Mouse (Mus musculus) frontal cortex, postnatal 10 days (tissue): ENCODE measurements around the gene Vmn1r23.
"Not testable (repeated sequence)": the region's sequence is repeated elsewhere in the genome, so short reads cannot be mapped to it uniquely, and the experiment has no call there.

ENCODE experiments used
- DNase-seq, 2 experiments: peaks; one replicate each; pipeline ENCODE4 v3.0.0; 2022; ENCODE audit warnings: low spot score in 2 of 2, mixed read lengths in 1 of 2

The Vmn1r23 gene

DNA sequence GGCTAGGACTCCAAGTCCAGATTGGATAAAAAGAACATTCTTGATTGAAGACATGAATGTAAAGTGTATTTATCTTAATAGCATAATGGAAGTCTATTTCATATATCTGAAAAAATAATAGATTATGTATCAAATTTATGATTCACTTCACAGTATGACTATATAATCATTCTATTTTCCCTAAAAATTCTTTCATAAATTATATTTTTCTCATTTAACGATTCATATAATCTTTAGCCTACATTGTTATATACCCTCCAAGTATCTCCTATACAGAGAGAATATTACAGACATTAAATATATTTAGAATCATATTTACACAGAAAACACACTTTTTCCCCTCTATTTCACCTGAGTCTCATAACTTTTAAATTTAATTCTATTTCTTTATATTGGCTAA, at the start of gene Vmn1r23:
TSS of gene Vmn1r23 (minus strand) at position 101 of the 400 bp plus-strand sequence.
- no peak for DNase-seq

DNA sequence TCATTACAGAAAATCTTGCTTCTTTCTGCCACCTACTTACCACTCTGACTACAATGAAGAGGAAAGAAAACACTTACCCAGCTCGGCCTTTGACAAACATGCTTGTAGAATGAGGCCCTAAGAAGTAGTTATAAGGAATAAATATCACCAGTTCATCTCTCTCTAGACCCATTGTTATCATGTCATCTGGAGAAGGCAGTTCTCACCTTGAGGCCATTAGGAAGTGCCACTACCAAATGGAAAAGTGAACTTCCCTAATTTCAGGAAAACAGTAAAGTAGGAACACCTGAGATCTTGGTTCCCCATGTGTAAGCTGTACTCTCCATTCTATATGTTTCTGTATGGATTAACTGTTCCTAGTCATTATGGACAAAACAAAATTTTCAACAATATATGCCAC, 34.8 kb upstream of the Vmn1r23 start, which contains the start of gene Vmn1r24:
TSS of gene Vmn1r24 (minus strand) at position 101 of the 400 bp plus-strand sequence.
- DNase-seq = not testable (repeated sequence)

DNA sequence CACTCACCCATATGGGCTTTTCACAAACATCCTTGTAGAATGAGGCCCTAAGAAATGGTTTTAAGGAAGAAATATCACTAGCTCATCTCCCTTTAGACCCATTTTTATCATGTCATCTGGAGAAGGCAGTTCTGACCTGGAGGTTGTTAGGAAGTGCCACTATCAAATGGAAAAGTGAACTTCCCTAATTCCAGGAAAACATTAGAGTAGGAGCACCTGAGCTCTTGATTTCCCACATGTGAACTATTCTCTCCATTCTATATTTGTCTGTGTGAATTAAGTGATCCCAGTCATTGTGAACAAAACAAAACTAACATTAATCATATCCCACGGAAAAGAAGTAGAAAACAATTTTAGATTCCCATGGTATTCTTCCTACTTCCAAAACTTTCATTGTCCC, 18.7 kb downstream of the Vmn1r23 start, which contains the start of gene Vmn1r22:
TSS of gene Vmn1r22 (minus strand) at position 101 of the 400 bp plus-strand sequence.
- no peak for DNase-seq
